32 mouse cellular contexts compared by ENCODE assay signal in the genomic region with DNA sequence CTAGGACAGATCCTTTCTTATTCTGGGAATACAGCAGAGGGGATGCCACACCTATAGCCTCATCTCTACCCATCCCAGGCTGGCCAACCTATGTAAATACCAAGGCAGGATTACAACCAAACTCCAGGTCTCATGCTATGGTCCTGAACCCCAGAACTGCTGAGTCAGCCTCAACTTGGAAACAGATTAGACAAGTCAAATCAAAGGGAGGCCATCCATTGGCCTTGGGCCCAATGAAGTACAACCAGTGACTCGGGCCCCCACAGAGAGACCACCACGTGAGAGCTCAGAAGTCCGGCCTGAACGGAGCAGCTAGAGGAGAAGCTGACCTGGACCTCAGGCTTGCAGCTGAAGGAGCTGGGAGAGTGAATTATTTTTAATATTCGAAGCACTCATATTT. TPM values are rescaled to one million over a fixed set of nuclear protein-coding genes. Genes with fewer than 3 reads are reported as not detected.
A peak's percentile ranks its signal among the peaks of the same experiment; 100 is the strongest.
DNase-seq lines count a peak whose midpoint lies in the region; ATAC-seq and TF ChIP-seq lines count a peak whose summit lies in the region.
"Had no signal": no experiment of that assay in that cellular context is flagged by ENCODE, and none has a peak within 500 bp of the region (broad histone marks: within the 10 kb centered on the region; RNA-seq: fewer than 3 reads in every experiment).

No protein-coding gene starts in this region.

- 0 out of 2 replicates have a peak overlapping the region, but pooled peaks have one; percentile 17 for H3K27ac ChIP-seq in midbrain, embryonic 10.5 days (replicated peaks)
- H3K27ac ChIP-seq in midbrain, embryonic 14.5 days (replicated peaks; ENCODE audit: low read depth, low read length), result no peak overlapping the region
- no peak overlapping the region for H3K27ac ChIP-seq in MEL (ENCODE audit: control insufficient read depth, low read depth, low read length)
- peak overlapping the region; percentile 60; the same call in 1 of the 2 replicates for H3K27ac ChIP-seq in intestine, postnatal 0 days (ENCODE audit: low read depth, low read length)
- H3K27ac ChIP-seq in kidney, adult 2 months (ENCODE audit: insufficient read depth, low read depth, low read length), result no peak overlapping the region
- H3K27ac ChIP-seq in heart, adult 2 months, result no peak overlapping the region
- H3K27ac ChIP-seq: embryonic facial prominence, embryonic 10.5 days; embryonic facial prominence, embryonic 13.5 days; forebrain, embryonic 13.5 days; gastrocnemius, adult 2 months; heart, embryonic 15.5 days; hindbrain, embryonic 10.5 days; hindbrain, embryonic 14.5 days; hindbrain, postnatal 0 days had no signal

- no peaks in the 10 kb centered on the region for H3K9me3 ChIP-seq in midbrain, embryonic 10.5 days (replicated peaks)
- H3K9me3 ChIP-seq in midbrain, embryonic 14.5 days (ENCODE audit: control insufficient read depth, low read length), result no peaks in the 10 kb centered on the region
- no peaks in the 10 kb centered on the region for H3K9me3 ChIP-seq in MEL (replicated peaks; ENCODE audit: insufficient read depth, low read length)
- H3K9me3 ChIP-seq in intestine, postnatal 0 days (ENCODE audit: control insufficient read depth), result no peaks in the 10 kb centered on the region
- H3K9me3 ChIP-seq: embryonic facial prominence, embryonic 10.5 days; embryonic facial prominence, embryonic 13.5 days; forebrain, embryonic 13.5 days; heart, embryonic 12.5 days; heart, embryonic 15.5 days had no signal

- no peak for TF ChIP-seq POLR2A in MEL (IDR thresholded peaks at IDR 0.05; ENCODE audit: control insufficient read depth in 1 of 2, insufficient read depth in 1 of 2, low read depth in 1 of 2, low read length in 2 of 2, poor library complexity in 1 of 2)
- no peak for TF ChIP-seq POLR2A in kidney, adult 2 months (IDR thresholded peaks at IDR 0.05; ENCODE audit: low read depth, low read length)
- TF ChIP-seq POLR2A in heart, adult 2 months (IDR thresholded peaks at IDR 0.05; ENCODE audit: insufficient read depth, low read depth, low read length), result no peak

- 85% methylated on average over 5 of the region's 5 CpGs for WGBS in midbrain, embryonic 10.5 days
- WGBS in midbrain, embryonic 14.5 days, result 78% methylated on average over 5 of the region's 5 CpGs
- 82% methylated on average over 5 of the region's 5 CpGs for WGBS in intestine, postnatal 0 days
- WGBS in kidney, adult 2 months, result 73% methylated on average over 5 of the region's 5 CpGs
- 78% methylated on average over 5 of the region's 5 CpGs for WGBS in heart, adult 2 months

- no peak for DNase-seq in midbrain, embryonic 10.5 days (ENCODE audit: low spot score)
- no peak for DNase-seq in midbrain, embryonic 14.5 days
- DNase-seq in MEL (ENCODE audit: low read depth, low spot score), result no peak
- DNase-seq in kidney, adult 2 months, result no peak
- no peak for DNase-seq in heart, adult 2 months
- DNase-seq: adrenal gland, adult 8-10 months; adrenal gland, postnatal 25 days; cerebellum, adult 11-12 months; cerebellum, adult 8-10 months; cerebellum, postnatal 10 days; cerebellum, postnatal 36 days; embryo, embryonic 11 days; gastrocnemius, adult 2 months; gastrocnemius, postnatal 14 days; heart, adult 11 months; heart, postnatal 10 days; heart, postnatal 36 days had no signal

- H3K4me2 ChIP-seq in midbrain, embryonic 14.5 days (ENCODE audit: low read length), result no peak overlapping the region
- H3K4me2 ChIP-seq in intestine, postnatal 0 days (replicated peaks; ENCODE audit: low read depth), result no peak overlapping the region; the same call in 1 of the 2 replicates
- H3K4me2 ChIP-seq: embryonic facial prominence, embryonic 13.5 days; forebrain, embryonic 13.5 days; heart, embryonic 12.5 days; heart, embryonic 15.5 days; hindbrain, embryonic 14.5 days had no signal

- H3K9ac ChIP-seq in midbrain, embryonic 14.5 days (replicated peaks; ENCODE audit: low read length), result no peak overlapping the region
- no peak overlapping the region for H3K9ac ChIP-seq in MEL (ENCODE audit: control insufficient read depth, low read depth, low read length, poor library complexity, severe bottlenecking)
- no peak overlapping the region for H3K9ac ChIP-seq in intestine, postnatal 0 days (ENCODE audit: low read depth, low read length)
- no peak overlapping the region for H3K9ac ChIP-seq in heart, adult 2 months (ENCODE audit: low read depth, low read length)
- H3K9ac ChIP-seq: embryonic facial prominence, embryonic 13.5 days; forebrain, embryonic 13.5 days; heart, embryonic 12.5 days; heart, embryonic 15.5 days; hindbrain, embryonic 14.5 days had no signal

- no peak for ATAC-seq in midbrain, embryonic 14.5 days (ENCODE audit: low FRiP score, low TSS enrichment)
- ATAC-seq in intestine, postnatal 0 days, result no peak
- ATAC-seq: activated CD4-positive, CD25-positive, alpha-beta regulatory T cell, adult 4 months; forebrain, embryonic 13.5 days; forebrain, embryonic 16.5 days; hindbrain, postnatal 0 days; inflammation-experienced regulatory T-cells, adult 6 months had no signal

- no peaks in the 10 kb centered on the region for H3K27me3 ChIP-seq in midbrain, embryonic 10.5 days (ENCODE audit: low read depth, poor library complexity, severe bottlenecking)
- no peaks in the 10 kb centered on the region for H3K27me3 ChIP-seq in midbrain, embryonic 14.5 days (ENCODE audit: control insufficient read depth, insufficient read depth, low read length)
- H3K27me3 ChIP-seq in MEL (ENCODE audit: control insufficient read depth in 1 of 2, insufficient read depth in 2 of 2, low read length in 2 of 2), result no peaks in the 10 kb centered on the region
- H3K27me3 ChIP-seq in intestine, postnatal 0 days (replicated peaks; ENCODE audit: control insufficient read depth, insufficient read depth, low read length), result no peaks in the 10 kb centered on the region
- no peaks in the 10 kb centered on the region for H3K27me3 ChIP-seq in kidney, adult 2 months (replicated peaks; ENCODE audit: control insufficient read depth, insufficient read depth, low read length)
- H3K27me3 ChIP-seq in heart, adult 2 months (ENCODE audit: control insufficient read depth, insufficient read depth, low read length), result no peaks in the 10 kb centered on the region; the same call in 1 of the 2 replicates
- H3K27me3 ChIP-seq: embryonic facial prominence, embryonic 13.5 days; forebrain, embryonic 13.5 days; heart, embryonic 15.5 days had no signal

- no peak for TF ChIP-seq RAD21 in MEL (IDR thresholded peaks at IDR 0.05; ENCODE audit: low read depth, low read length)

- no peak for TF ChIP-seq CTCF in MEL (IDR thresholded peaks at IDR 0.05 in 2 of 3, conservative IDR thresholded peaks at IDR 0.05 in 1 of 3; ENCODE audit: control insufficient read depth in 1 of 3, insufficient read depth in 1 of 3, low read depth in 2 of 3, low read length in 3 of 3, poor library complexity in 1 of 3, severe bottlenecking in 1 of 3)
- TF ChIP-seq CTCF in intestine, postnatal 0 days (IDR thresholded peaks at IDR 0.05; ENCODE audit: low read depth), result no peak
- TF ChIP-seq CTCF in kidney, adult 2 months (conservative IDR thresholded peaks at IDR 0.05; ENCODE audit: insufficient read depth, insufficient read length, low read depth, low read length), result no peak
- TF ChIP-seq CTCF in heart, adult 2 months (IDR thresholded peaks at IDR 0.05), result no peak

- intact Hi-C loops in heart, adult 2 months (cut with DNase I), result no loop called here

- H3K36me3 ChIP-seq in midbrain, embryonic 10.5 days, result no peaks in the 10 kb centered on the region
- H3K36me3 ChIP-seq in midbrain, embryonic 14.5 days (ENCODE audit: control insufficient read depth, insufficient read depth, low read length), result no peaks in the 10 kb centered on the region
- no peaks in the 10 kb centered on the region; a peak in 2 of 4 replicates for H3K36me3 ChIP-seq in MEL (ENCODE audit: control insufficient read depth in 1 of 2, insufficient read depth in 2 of 2, low read length in 2 of 2)
- H3K36me3 ChIP-seq in intestine, postnatal 0 days (ENCODE audit: control insufficient read depth, insufficient read depth), result peaks cover 13% of the 10 kb centered on the region; the same call in 1 of the 2 replicates
- H3K36me3 ChIP-seq in kidney, adult 2 months (ENCODE audit: control insufficient read depth, insufficient read depth, low read length), result no peaks in the 10 kb centered on the region
- H3K36me3 ChIP-seq in heart, adult 2 months (ENCODE audit: control insufficient read depth, insufficient read depth, low read length), result no peaks in the 10 kb centered on the region
- H3K36me3 ChIP-seq: embryonic facial prominence, embryonic 10.5 days; embryonic facial prominence, embryonic 13.5 days; heart, embryonic 12.5 days; heart, embryonic 15.5 days; hindbrain, embryonic 10.5 days had no signal

- H3K4me1 ChIP-seq in midbrain, embryonic 10.5 days, result no peaks in the 10 kb centered on the region
- H3K4me1 ChIP-seq in midbrain, embryonic 14.5 days (ENCODE audit: control insufficient read depth, insufficient read depth, low read length), result no peaks in the 10 kb centered on the region
- H3K4me1 ChIP-seq in MEL (ENCODE audit: control insufficient read depth in 1 of 2, insufficient read depth in 2 of 2, low read length in 2 of 2), result no peaks in the 10 kb centered on the region
- peaks cover 2% of the 10 kb centered on the region; the same call in 1 of the 2 replicates for H3K4me1 ChIP-seq in intestine, postnatal 0 days (replicated peaks; ENCODE audit: control insufficient read depth, insufficient read depth, low read length)
- peaks cover 5% of the 10 kb centered on the region; the same call in 1 of the 2 replicates for H3K4me1 ChIP-seq in kidney, adult 2 months (ENCODE audit: control insufficient read depth, insufficient read depth, low read length)
- no peaks in the 10 kb centered on the region for H3K4me1 ChIP-seq in heart, adult 2 months (ENCODE audit: control insufficient read depth, insufficient read depth, low read length)
- H3K4me1 ChIP-seq: embryonic facial prominence, embryonic 13.5 days; forebrain, embryonic 13.5 days had no signal

- H3K79me2 ChIP-seq in MEL (ENCODE audit: control insufficient read depth, insufficient read depth, low read length, poor library complexity), result no peaks in the 10 kb centered on the region
- H3K79me2 ChIP-seq in heart, adult 2 months (replicated peaks; ENCODE audit: control insufficient read depth, insufficient read depth, low read length), result no peaks in the 10 kb centered on the region

- no peak for TF ChIP-seq EP300 in MEL (IDR thresholded peaks at IDR 0.05; ENCODE audit: low read depth in 1 of 2, low read length in 2 of 2)
- TF ChIP-seq EP300 in heart, adult 2 months (IDR thresholded peaks at IDR 0.05; ENCODE audit: insufficient read depth, low read depth, low read length), result no peak

- no peak overlapping the region for H3K4me3 ChIP-seq in midbrain, embryonic 10.5 days
- no peak overlapping the region for H3K4me3 ChIP-seq in midbrain, embryonic 14.5 days (replicated peaks; ENCODE audit: low read depth, low read length)
- no peak overlapping the region for H3K4me3 ChIP-seq in MEL (ENCODE audit: control insufficient read depth in 1 of 2, insufficient read depth in 1 of 2, low read depth in 2 of 2, low read length in 2 of 2)
- H3K4me3 ChIP-seq in intestine, postnatal 0 days (ENCODE audit: low read depth, low read length), result no peak overlapping the region
- H3K4me3 ChIP-seq in kidney, adult 2 months (ENCODE audit: insufficient read depth, low read depth, low read length), result no peak overlapping the region
- no peak overlapping the region for H3K4me3 ChIP-seq in heart, adult 2 months
- H3K4me3 ChIP-seq: embryonic facial prominence, embryonic 10.5 days; embryonic facial prominence, embryonic 13.5 days; erythroblast, embryonic 14.5 days; forebrain, embryonic 13.5 days; gastrocnemius, adult 2 months; heart, embryonic 12.5 days; heart, embryonic 15.5 days; hindbrain, embryonic 10.5 days had no signal

RNA-seq across cellular contexts. Expression of a gene that starts 27.7 kb away (rescaled TPM):
- polyA plus RNA-seq in midbrain, embryonic 10.5 days (2016; fragmentation: Nextera tagmentation; extraction: Ambion mirVana), result 0.37 and 0.53 TPM in 2 replicates
- polyA plus RNA-seq in midbrain, embryonic 14.5 days (2014; fragmentation: Nextera tagmentation; extraction: Ambion mirVana), result 38.6 and 64.0 TPM in 2 replicates
- total RNA-seq in MEL (2012; rRNA removed), result 38.3 and 52.9 TPM in 2 replicates
- 10 to 100 TPM in 1 of 2 experiments, not detected in 1; 59.8 TPM for polyA plus RNA-seq in MEL (2012; ENCODE audit: insufficient read depth in 1 of 2, insufficient read length in 2 of 2, low read depth in 1 of 2, low replicate concordance in 2 of 2, missing spikeins in 1 of 2)
- 33.4 and 33.8 TPM in 2 replicates for polyA plus RNA-seq in intestine, postnatal 0 days (2015; fragmentation: Nextera tagmentation; extraction: Ambion mirVana)
- 29.5 and 34.2 TPM in 2 replicates for polyA plus RNA-seq in kidney, adult 2 months (2012; rRNA removed)
- 1 to 10 TPM; 1.5 to 1.7 TPM for total RNA-seq in heart, adult 2 months (2021)
- polyA plus RNA-seq in heart, adult 2 months (2012; rRNA removed), result 2.7 and 2.8 TPM in 2 replicates

RNA-seq across cellular contexts. Expression of a gene that starts 45.6 kb away (rescaled TPM):
- polyA plus RNA-seq in midbrain, embryonic 10.5 days (2016; fragmentation: Nextera tagmentation; extraction: Ambion mirVana), result 168 and 187 TPM in 2 replicates
- polyA plus RNA-seq in midbrain, embryonic 14.5 days (2014; fragmentation: Nextera tagmentation; extraction: Ambion mirVana), result 113 and 119 TPM in 2 replicates
- 108 and 117 TPM in 2 replicates for total RNA-seq in MEL (2012; rRNA removed)
- polyA plus RNA-seq in MEL (2012; ENCODE audit: insufficient read depth in 1 of 2, insufficient read length in 2 of 2, low read depth in 1 of 2, low replicate concordance in 2 of 2, missing spikeins in 1 of 2), result 100 to 1,000 TPM in 1 of 2 experiments, not detected in 1; 180 TPM
- polyA plus RNA-seq in intestine, postnatal 0 days (2015; fragmentation: Nextera tagmentation; extraction: Ambion mirVana), result 127 and 129 TPM in 2 replicates
- 79.3 and 96.2 TPM in 2 replicates for polyA plus RNA-seq in kidney, adult 2 months (2012; rRNA removed)
- total RNA-seq in heart, adult 2 months (2021), result 10 to 100 TPM; 38.2 to 45.4 TPM
- polyA plus RNA-seq in heart, adult 2 months (2012; rRNA removed), result 57.3 and 59.6 TPM in 2 replicates

RNA-seq across cellular contexts. Expression of a gene that starts 53.5 kb away (rescaled TPM):
- 123 and 134 TPM in 2 replicates for polyA plus RNA-seq in midbrain, embryonic 10.5 days (2016; fragmentation: Nextera tagmentation; extraction: Ambion mirVana)
- polyA plus RNA-seq in midbrain, embryonic 14.5 days (2014; fragmentation: Nextera tagmentation; extraction: Ambion mirVana), result 129 and 130 TPM in 2 replicates
- total RNA-seq in MEL (2012; rRNA removed), result 49.1 and 53.0 TPM in 2 replicates
- polyA plus RNA-seq in MEL (2012; ENCODE audit: insufficient read depth in 1 of 2, insufficient read length in 2 of 2, low read depth in 1 of 2, low replicate concordance in 2 of 2, missing spikeins in 1 of 2), result 10 to 100 TPM in 1 of 2 experiments, not detected in 1; 73.2 TPM
- polyA plus RNA-seq in intestine, postnatal 0 days (2015; fragmentation: Nextera tagmentation; extraction: Ambion mirVana), result 181 and 184 TPM in 2 replicates
- 114 and 125 TPM in 2 replicates for polyA plus RNA-seq in kidney, adult 2 months (2012; rRNA removed)
- total RNA-seq in heart, adult 2 months (2021), result 10 to 100 TPM; 82.8 to 94.8 TPM
- polyA plus RNA-seq in heart, adult 2 months (2012; rRNA removed), result 110 and 112 TPM in 2 replicates

RNA-seq across cellular contexts. Expression of a gene that starts 54.7 kb away (rescaled TPM):
- polyA plus RNA-seq in midbrain, embryonic 10.5 days (2016; fragmentation: Nextera tagmentation; extraction: Ambion mirVana), result not detected in 2 replicates
- not detected in 2 replicates for polyA plus RNA-seq in midbrain, embryonic 14.5 days (2014; fragmentation: Nextera tagmentation; extraction: Ambion mirVana)
- total RNA-seq in MEL (2012; rRNA removed), result not detected in 2 replicates
- not detected for polyA plus RNA-seq in MEL (2012; ENCODE audit: insufficient read depth in 1 of 2, insufficient read length in 2 of 2, low read depth in 1 of 2, low replicate concordance in 2 of 2, missing spikeins in 1 of 2)
- polyA plus RNA-seq in intestine, postnatal 0 days (2015; fragmentation: Nextera tagmentation; extraction: Ambion mirVana), result 15.8 and 18.1 TPM in 2 replicates
- not detected in 2 replicates for polyA plus RNA-seq in kidney, adult 2 months (2012; rRNA removed)
- total RNA-seq in heart, adult 2 months (2021), result not detected
- polyA plus RNA-seq in heart, adult 2 months (2012; rRNA removed), result not detected in 2 replicates
- total RNA-seq: adrenal gland, adult 8-10 months; adrenal gland, postnatal 25 days; gastrocnemius, adult 2 months; gastrocnemius, postnatal 14 days; gastrocnemius, postnatal 4 days; heart, postnatal 10 days; heart, postnatal 36 days; hindbrain, postnatal 0 days had no signal
- polyA plus RNA-seq: activated CD4-positive, CD25-positive, alpha-beta regulatory T cell, adult 4 months; cortical plate, adult 2 months; embryonic facial prominence, embryonic 10.5 days; forebrain, embryonic 13.5 days; forebrain, embryonic 16.5 days; heart, embryonic 12.5 days; heart, embryonic 15.5 days; hindbrain, embryonic 10.5 days; hindbrain, embryonic 14.5 days; hindbrain, postnatal 0 days; inflammation-experienced regulatory T-cells, adult 6 months had no signal

Comparison
In these comparisons a context has a peak if more than half of its experiments do, and no peak if none do; other contexts are left out.
1. H3K27ac ChIP-seq: peak in midbrain, embryonic 10.5 days (single experiment) and intestine, postnatal 0 days (single experiment); none in midbrain, embryonic 14.5 days (single experiment), MEL (single experiment), kidney, adult 2 months (single experiment) and heart, adult 2 months (single experiment).